Mouse (Mus musculus): ENCODE measurements around the gene Slc43a2.

DNA sequence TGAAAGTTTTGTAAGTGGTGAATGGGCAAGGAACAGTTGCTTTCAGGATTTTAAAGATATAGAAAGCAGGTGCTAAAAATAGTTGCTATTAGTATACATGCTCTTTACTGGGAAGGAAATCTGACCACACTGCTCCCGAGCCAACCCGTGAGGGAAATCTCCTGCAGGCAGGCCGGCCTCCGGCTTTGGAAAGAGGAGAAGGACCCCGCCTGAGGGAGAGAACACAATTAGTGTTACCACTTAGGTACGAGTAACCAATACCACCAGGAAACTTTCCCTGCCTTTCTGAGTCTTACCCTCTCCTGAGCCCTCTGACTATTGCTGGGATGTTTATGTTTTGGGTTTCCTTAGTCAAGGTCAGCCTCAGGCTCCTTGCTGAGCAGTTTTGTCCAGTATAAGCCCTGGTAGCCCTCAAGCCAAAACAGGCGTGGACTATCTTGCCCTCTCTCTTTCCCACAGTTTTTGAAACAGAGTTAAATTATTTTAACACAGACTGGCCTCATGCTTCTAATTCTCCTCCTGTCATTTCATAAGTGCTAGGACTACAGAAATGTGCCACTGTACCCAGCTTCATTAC is 21.5 kb downstream of the Slc43a2 start:
- no peak for TF ChIP-seq POLR2A (IDR thresholded peaks at IDR 0.05; ENCODE audit: insufficient read length, low read depth)
- TF ChIP-seq SRF (IDR thresholded peaks at IDR 0.05; ENCODE audit: control insufficient read depth, insufficient read length, low read depth): no peak
- peak in 1 of 3 experiments; percentile 21 for TF ChIP-seq MYOD1 (IDR thresholded peaks at IDR 0.05; ENCODE audit: control insufficient read depth in 1 of 3, insufficient read length in 2 of 3, low read depth in 2 of 3)
- no peak for TF ChIP-seq MYOG (IDR thresholded peaks at IDR 0.05; ENCODE audit: control insufficient read depth in 1 of 3, insufficient read depth in 1 of 3, insufficient read length in 2 of 3, low read depth in 2 of 3)
- no peak for TF ChIP-seq E2F4 (IDR thresholded peaks at IDR 0.05; ENCODE audit: insufficient read depth)
- no peak for TF ChIP-seq MAX (IDR thresholded peaks at IDR 0.05; ENCODE audit: low read depth)
- TF ChIP-seq TCF3 (IDR thresholded peaks at IDR 0.05; ENCODE audit: insufficient read length, low read depth): no peak
- TF ChIP-seq TCF12 (IDR thresholded peaks at IDR 0.05; ENCODE audit: insufficient read depth, poor library complexity, severe bottlenecking): no peak
- TF ChIP-seq CEBPB (IDR thresholded peaks at IDR 0.05; ENCODE audit: insufficient read depth, poor library complexity, severe bottlenecking): no peak
- no peak for TF ChIP-seq POLR2AphosphoS2 (IDR thresholded peaks at IDR 0.05; ENCODE audit: insufficient read length, low read depth)
